Mouse (Mus musculus) G1E (cell line): Measurements from ENCODE around the gene Pltp.

Experiments
- CTCF ChIP-seq: IDR thresholded peaks from 2 replicates; pipeline ENCODE4 v1.5.1; 2012; ENCODE audit warnings: low read depth, low read length, inconsistent platforms, mixed read lengths
- GATA1 ChIP-seq: IDR thresholded peaks from 2 replicates; pipeline ENCODE4 v1.6.1; 2012; ENCODE audit warnings: borderline replicate concordance, low read length, inconsistent platforms, mixed read lengths

DNA sequence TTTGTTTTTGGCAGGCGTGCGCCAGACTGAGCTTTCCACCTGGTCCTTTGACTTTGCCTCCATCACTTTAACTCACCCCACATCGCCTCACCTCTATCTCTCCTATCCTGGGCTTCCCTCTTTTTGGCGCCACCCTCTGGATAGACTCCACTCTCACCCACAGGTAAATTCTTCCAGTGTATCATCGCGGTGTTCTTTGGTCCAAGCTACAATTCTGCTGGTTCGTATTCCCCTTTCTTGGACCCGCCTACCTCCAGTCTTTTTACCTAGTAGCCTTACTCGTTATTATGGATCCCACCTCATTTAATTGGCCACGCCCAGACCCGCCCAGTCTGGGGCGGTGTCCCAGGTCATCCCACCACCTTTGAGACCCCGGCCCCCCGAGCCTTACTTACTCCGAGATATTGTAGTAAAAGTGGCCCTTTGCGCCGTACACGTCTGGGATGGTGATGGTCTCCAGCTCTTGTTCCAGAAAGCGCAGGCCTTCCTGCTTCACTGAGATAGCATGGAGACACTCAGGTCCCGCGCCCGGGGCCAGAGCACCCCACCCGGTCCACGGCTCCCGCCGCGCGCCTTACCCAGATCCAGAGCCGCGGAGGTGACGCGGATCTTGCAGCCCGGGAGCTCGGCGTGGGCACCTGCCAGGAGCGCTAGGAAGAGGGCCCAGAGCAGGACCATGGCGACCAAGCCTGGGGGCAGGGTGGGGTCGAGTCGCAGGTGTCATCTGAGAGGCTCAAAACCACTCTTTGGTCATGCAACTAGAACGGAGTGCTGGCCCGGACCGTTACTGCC lies 1.0 kb downstream of the Pltp start:
- TF ChIP-seq CTCF (no peak), GATA1 (no peak)
